Mouse (Mus musculus) liver, embryonic 12.5 days (tissue): ENCODE measurements at regions not wholly inside any gene's neighbourhood (a gene's known extent, or its start where the extent isn't known, plus 50 kb on each side); places are given as distances from the start of the nearest gene placed in this dataset.

ENCODE experiments used
- ATAC-seq: fragments of 200-750 bp; cut with Nextera tagmentation; 2 replicates; pipeline ENCODE4 v1.8.0; 2017; ENCODE audit warnings: moderate number of reproducible peaks, mild to moderate bottlenecking, moderate library complexity
- H3K27ac ChIP-seq: fragments of 300-500 bp; sonication (generic); 2 replicates; pipeline ENCODE4 v1.5.1; 2016; ENCODE audit warnings: mild to moderate bottlenecking
- H3K27me3 ChIP-seq: fragments of 300-500 bp; sonication (generic); replicated peaks from 2 replicates; pipeline ENCODE4 v1.6.1; 2016; ENCODE audit warnings: mild to moderate bottlenecking, moderate library complexity
- H3K36me3 ChIP-seq: fragments of 300-500 bp; sonication (generic); 2 replicates; pipeline ENCODE4 v1.6.1; 2016; ENCODE audit warnings: mild to moderate bottlenecking, moderate library complexity
- H3K4me1 ChIP-seq: fragments of 300-500 bp; sonication (generic); 2 replicates; pipeline ENCODE4 v1.6.1; 2016
- H3K4me2 ChIP-seq: fragments of 300-500 bp; sonication (generic); 2 replicates; pipeline ENCODE4 v1.6.1; 2016; ENCODE audit warnings: mild to moderate bottlenecking, moderate library complexity
- H3K4me3 ChIP-seq: fragments of 300-500 bp; sonication (generic); 2 replicates; pipeline ENCODE4 v1.5.1; 2016; ENCODE audit warnings: mild to moderate bottlenecking, moderate library complexity
- H3K9ac ChIP-seq: fragments of 300-500 bp; sonication (generic); 2 replicates; pipeline ENCODE4 v1.6.1; 2016; ENCODE audit warnings: mild to moderate bottlenecking, moderate library complexity
- H3K9me3 ChIP-seq: fragments of 300-500 bp; sonication (generic); replicated peaks from 2 replicates; pipeline ENCODE4 v1.6.1; 2016; ENCODE audit warnings: mild to moderate bottlenecking, moderate library complexity
- WGBS: fragments of 180-500 bp; shearing (Covaris S2); methylation state at CpG from one replicate; pipeline ENCODE4 v1.1.7; 2016; ENCODE audit not compliant: insufficient replicate concordance; 5-methylcytosine and 5-hydroxymethylcytosine counted together

DNA sequence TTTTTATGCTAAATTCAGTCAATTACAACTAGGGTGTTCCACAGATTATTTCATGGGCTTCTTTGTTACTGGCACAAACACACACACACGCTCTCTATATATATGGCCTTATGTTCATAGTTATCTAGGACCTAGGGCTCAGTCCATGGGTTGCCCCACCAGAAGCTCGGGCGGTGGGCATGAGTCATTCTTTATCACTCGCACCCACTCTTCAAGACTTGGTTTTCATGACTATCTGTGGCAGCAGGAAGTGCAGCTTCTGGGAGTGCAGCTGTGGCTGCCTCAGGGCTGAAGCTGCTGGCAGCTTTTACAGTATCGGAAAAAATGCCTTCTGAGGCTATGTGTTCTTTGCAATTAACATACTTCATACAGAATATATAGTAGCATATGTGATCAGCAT, 198.7 kb downstream of the Ipo11 start:
- peak; percentile 62; the same call in 1 of the 2 replicates for ATAC-seq
- no peak overlapping the region for H3K9ac ChIP-seq
- H3K4me3 ChIP-seq = no peak overlapping the region
- no peaks in the 10 kb centered on the region for H3K9me3 ChIP-seq
- WGBS = 30% methylated on average over 5 of the region's 5 CpGs
- H3K27me3 ChIP-seq = no peaks in the 10 kb centered on the region
- no peak overlapping the region for H3K27ac ChIP-seq
- no peaks in the 10 kb centered on the region for H3K36me3 ChIP-seq
- no peak overlapping the region for H3K4me2 ChIP-seq
- peaks cover 8% of the 10 kb centered on the region; the same call in 1 of the 2 replicates for H3K4me1 ChIP-seq

DNA sequence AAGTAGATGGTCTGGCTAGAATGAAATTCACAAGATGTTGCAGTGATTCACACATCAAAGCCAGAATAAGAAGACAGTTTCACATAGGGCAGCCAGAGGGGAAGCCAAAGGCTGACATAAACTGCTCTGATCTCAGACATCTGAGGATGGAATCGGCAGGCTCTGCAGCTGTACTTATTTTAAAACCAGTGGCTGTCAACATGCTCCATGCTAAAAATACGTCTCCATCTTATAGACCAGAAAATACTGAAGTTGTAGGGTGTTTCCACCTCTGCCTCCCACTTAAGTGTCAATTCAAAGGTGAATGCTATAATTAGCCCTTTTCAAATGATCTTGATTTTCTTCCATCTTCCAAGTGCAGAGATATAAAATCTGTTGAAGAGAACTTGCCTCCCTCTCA, 202.4 kb downstream of the Ipo11 start:
- ATAC-seq = no peak
- Histone ChIP-seq H3K4me2 (no peak overlapping the region), H3K27me3 (no peaks in the 10 kb centered on the region), H3K9ac (no peak overlapping the region), H3K36me3 (no peaks in the 10 kb centered on the region), H3K4me3 (no peak overlapping the region), H3K9me3 (no peaks in the 10 kb centered on the region), H3K27ac (no peak overlapping the region), H3K4me1 (peaks cover 8% of the 10 kb centered on the region; the same call in 1 of the 2 replicates)
- WGBS = 65% methylated on average over 2 of the region's 2 CpGs

DNA sequence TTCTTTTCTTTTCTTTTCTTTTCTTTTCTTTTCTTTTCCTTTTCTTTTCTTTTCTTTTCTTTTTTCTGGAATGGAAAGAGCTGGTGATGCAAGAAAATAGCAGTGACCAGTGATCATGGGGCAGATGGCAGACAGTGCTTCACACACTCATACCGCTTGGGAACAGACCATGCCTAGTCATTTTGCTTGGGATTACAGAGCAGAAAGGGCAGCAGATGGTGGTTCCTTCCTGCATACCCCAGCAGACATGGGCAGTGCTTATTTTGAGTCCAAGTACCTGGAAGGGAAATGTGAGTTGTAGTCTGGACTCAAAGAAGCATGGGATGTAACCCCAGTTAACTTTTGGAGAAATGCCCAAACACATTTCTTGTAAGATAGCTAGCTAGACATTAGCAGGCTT, 203.9 kb downstream of the Ipo11 start:
- 71% methylated on average over 1 of the region's 1 CpGs for WGBS
- Histone ChIP-seq H3K27me3 (no peaks in the 10 kb centered on the region), H3K27ac (no peak overlapping the region), H3K9me3 (no peaks in the 10 kb centered on the region), H3K4me3 (no peak overlapping the region), H3K4me1 (peaks cover 3% of the 10 kb centered on the region; the same call in 1 of the 2 replicates), H3K9ac (no peak overlapping the region), H3K4me2 (no peak overlapping the region), H3K36me3 (no peaks in the 10 kb centered on the region)
- no peak for ATAC-seq

DNA sequence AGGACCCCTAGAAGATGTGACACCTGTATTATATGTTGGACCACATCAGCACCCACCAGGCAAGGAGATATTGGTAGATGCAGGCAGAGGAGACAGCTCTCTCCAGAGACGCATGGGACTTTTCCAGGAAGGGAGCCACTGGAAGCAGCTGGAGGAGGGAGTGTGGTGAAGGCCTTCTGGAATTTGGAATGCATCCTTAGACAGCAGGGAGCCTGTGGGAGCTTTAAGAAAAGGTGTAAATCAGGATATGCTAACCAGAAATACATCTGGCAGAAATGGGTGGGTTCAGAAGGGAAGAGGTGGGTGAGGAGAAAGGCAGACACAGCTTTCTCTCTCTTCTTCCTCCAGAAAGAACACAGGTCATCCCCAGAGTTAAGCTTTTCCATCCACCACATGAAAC, 213.4 kb downstream of the Ipo11 start:
- no peaks in the 10 kb centered on the region for H3K4me1 ChIP-seq
- H3K9me3 ChIP-seq = no peaks in the 10 kb centered on the region
- no peak overlapping the region for H3K4me2 ChIP-seq
- no peaks in the 10 kb centered on the region for H3K27me3 ChIP-seq
- H3K4me3 ChIP-seq = no peak overlapping the region
- H3K9ac ChIP-seq = no peak overlapping the region
- no peak overlapping the region for H3K27ac ChIP-seq
- H3K36me3 ChIP-seq = no peaks in the 10 kb centered on the region
- ATAC-seq = no peak
- 50% methylated on average over 1 of the region's 1 CpGs for WGBS

DNA sequence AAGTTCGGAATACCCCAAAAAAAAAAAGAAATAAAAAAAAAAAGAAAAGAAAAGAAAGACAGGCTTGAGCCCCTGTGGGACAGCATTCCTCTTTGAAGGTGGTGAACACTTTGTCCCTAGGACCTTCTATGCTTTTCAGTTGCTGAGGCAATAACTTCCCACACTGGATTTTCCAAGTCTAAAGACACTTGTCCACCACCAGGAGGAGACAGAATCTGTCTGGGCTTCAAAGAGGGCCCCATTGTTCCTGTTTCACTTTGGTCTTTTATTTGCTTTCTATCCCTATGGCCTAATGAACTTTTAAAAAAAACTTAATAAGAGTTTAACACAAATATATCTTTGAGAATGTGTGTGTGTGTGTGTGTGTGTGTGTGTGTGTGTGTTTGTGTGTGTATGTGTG, 215.6 kb downstream of the Ipo11 start:
- WGBS = 65% methylated on average over 1 of the region's 1 CpGs
- H3K27me3 ChIP-seq = no peaks in the 10 kb centered on the region
- no peaks in the 10 kb centered on the region for H3K9me3 ChIP-seq
- H3K27ac ChIP-seq = no peak overlapping the region
- no peak for ATAC-seq
- H3K36me3 ChIP-seq = no peaks in the 10 kb centered on the region
- no peak overlapping the region for H3K9ac ChIP-seq
- no peaks in the 10 kb centered on the region for H3K4me1 ChIP-seq
- H3K4me3 ChIP-seq = no peak overlapping the region
- no peak overlapping the region for H3K4me2 ChIP-seq

DNA sequence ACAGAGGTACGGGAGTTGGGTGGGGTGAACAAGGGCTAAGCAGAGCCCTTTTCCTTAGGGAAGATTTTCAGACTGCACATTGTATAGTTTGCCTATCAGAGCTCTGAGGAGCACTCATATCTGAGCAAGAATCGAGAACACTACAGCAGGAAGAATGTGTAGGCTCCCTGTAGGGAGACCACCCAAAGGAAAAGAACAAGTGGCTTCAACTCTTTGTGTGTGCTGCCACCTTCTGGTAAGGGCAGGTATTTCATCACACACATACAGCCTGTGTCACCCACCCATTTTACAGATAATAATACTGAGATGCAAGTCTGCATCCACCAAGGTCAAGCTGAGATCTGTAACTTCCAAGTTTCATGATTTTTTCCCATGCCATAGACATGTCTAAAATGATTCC, 221.0 kb downstream of the Ipo11 start:
- Histone ChIP-seq H3K9me3 (no peaks in the 10 kb centered on the region), H3K4me1 (no peaks in the 10 kb centered on the region), H3K27me3 (no peaks in the 10 kb centered on the region), H3K4me2 (no peak overlapping the region), H3K9ac (no peak overlapping the region), H3K4me3 (no peak overlapping the region), H3K36me3 (no peaks in the 10 kb centered on the region), H3K27ac (no peak overlapping the region)
- no peak for ATAC-seq
- WGBS = 54% methylated on average over 2 of the region's 2 CpGs

DNA sequence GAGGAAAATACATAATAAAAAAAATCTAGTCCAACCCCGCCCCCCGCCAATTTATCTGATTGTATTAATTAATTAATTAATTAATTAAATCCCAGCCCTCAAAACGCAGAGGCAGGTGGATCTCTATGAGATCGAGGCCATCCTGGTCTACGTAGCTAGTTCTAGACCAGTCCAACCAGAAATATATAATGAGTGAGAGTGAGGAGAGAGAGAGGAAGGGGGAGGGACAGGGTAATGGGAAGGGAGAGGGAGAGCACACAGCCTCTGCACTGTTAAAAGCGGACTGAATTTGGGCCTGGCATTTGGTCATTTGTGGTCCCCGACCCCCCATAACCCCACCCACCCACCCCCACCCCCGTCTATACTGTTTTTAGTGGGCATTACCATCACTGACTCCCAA, 221.5 kb downstream of the Ipo11 start:
- no peak overlapping the region for H3K27ac ChIP-seq
- H3K27me3 ChIP-seq = no peaks in the 10 kb centered on the region
- H3K4me1 ChIP-seq = no peaks in the 10 kb centered on the region
- H3K9me3 ChIP-seq = no peaks in the 10 kb centered on the region
- no peak overlapping the region for H3K4me2 ChIP-seq
- no peak overlapping the region for H3K4me3 ChIP-seq
- WGBS = 59% methylated on average over 8 of the region's 8 CpGs
- ATAC-seq = no peak
- no peak overlapping the region for H3K9ac ChIP-seq
- no peaks in the 10 kb centered on the region for H3K36me3 ChIP-seq

DNA sequence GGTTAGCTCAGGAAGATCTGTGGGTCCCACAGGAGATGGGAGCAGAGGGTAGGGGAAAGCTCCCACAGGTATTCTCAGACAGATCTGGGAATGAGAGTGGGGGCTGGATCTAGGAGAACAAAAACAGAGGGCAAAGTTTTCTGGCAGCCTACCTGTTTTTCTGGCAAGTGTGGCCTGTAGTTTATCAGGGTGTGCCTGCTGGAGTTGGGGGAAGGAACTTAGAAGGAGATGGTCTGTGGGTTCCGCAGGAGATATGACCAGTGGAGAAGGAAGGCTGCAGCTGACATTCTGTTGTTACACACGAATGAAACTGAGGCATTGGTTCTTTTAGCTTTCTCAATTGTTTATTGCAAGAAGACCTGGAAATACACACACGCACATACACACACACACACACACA, 226.2 kb downstream of the Ipo11 start:
- WGBS = 27% methylated on average over 3 of the region's 3 CpGs
- no peak for ATAC-seq
- H3K9me3 ChIP-seq = no peaks in the 10 kb centered on the region

DNA sequence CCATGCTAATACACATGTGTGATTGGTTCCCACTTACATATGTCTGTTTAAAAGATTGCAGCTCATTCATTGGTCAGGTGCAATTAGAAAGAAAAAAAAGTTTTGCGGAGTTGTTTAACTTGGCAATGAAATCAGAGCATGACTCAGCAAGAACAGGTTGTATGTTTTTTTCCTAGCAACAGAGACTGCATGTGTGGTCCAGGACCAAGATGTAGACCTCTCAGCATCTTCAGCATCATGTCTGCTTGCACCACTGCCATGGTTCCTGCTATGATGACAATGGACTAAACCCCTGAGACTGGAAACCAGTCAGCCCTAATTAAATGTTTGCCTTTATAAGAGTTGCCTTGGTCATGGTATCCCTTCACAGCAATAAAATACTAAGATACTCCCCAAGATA, 236.4 kb downstream of the Ipo11 start:
- no peaks in the 10 kb centered on the region for H3K27me3 ChIP-seq
- no peak overlapping the region for H3K9ac ChIP-seq
- no peak overlapping the region for H3K4me3 ChIP-seq
- H3K9me3 ChIP-seq = no peaks in the 10 kb centered on the region
- ATAC-seq = no peak
- H3K4me1 ChIP-seq = no peaks in the 10 kb centered on the region
- H3K4me2 ChIP-seq = no peak overlapping the region
- 82% methylated on average over 1 of the region's 1 CpGs for WGBS
- H3K27ac ChIP-seq = no peak overlapping the region
- H3K36me3 ChIP-seq = no peaks in the 10 kb centered on the region

More for the DNA sequence above, 226.2 kb downstream of the Ipo11 start:
- Histone ChIP-seq H3K27ac (no peak overlapping the region), H3K4me2 (no peak overlapping the region), H3K4me3 (no peak overlapping the region), H3K36me3 (no peaks in the 10 kb centered on the region), H3K4me1 (no peaks in the 10 kb centered on the region), H3K27me3 (no peaks in the 10 kb centered on the region), H3K9ac (no peak overlapping the region)

DNA sequence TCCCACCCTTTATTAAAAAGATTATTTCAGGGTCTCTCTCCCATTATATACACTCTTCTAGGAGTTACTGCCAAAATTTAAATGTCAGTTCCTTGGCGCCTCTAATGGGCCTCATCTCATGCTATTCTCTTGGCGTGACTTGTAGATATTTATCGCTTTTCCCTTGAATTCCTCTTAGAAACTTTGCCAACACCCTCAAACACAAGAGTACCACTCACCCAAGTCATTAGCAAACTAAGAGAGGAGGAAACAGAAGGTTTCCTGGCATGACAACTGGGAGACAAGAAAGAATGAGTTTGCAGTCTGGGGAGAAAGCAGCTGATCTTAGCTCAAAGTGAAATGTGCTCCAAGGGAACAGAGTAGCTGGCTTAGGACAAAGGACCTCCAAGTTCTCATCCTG, 236.8 kb downstream of the Ipo11 start:
- ATAC-seq = no peak
- Histone ChIP-seq H3K36me3 (no peaks in the 10 kb centered on the region), H3K4me2 (no peak overlapping the region), H3K27me3 (no peaks in the 10 kb centered on the region), H3K4me1 (no peaks in the 10 kb centered on the region), H3K27ac (no peak overlapping the region), H3K9me3 (no peaks in the 10 kb centered on the region), H3K9ac (no peak overlapping the region), H3K4me3 (no peak overlapping the region)
- 59% methylated on average over 3 of the region's 3 CpGs for WGBS

DNA sequence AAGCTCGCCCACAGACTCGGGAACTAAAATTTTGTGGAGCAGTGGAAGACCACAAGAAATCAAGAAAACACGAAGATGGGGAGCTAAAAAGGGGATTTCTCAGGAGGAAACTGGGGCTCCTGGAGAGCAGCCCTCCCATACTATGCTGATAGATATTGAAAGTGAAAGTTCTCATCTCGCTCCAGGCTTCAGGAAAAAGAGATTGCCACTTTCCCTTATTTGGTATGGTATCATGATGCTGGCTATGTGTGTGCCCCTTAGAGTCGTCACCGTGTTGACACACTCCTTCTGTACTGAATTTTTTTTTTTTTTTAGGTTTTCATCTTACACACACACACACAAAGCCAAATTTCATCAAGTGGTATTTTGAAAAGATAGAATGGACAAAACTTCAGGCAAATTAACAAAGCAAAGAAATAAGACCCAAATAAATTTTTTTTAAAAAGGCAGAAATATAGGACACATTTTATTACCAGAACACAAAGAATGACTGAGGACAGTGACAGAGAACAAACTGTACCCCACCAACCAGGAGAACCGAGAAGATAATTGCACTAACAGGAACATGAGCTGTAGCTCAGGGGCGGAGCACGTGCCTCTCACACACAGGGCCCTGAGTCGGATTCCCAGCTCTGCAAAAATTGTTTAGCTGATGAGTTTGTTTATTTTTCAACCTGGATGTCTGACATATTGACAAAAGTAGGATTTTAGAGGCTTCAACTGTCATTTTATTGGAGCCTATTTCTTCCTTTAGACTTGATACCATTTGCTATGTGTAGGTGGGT, 244.8 kb downstream of the Ipo11 start:
- Histone ChIP-seq H3K4me1 (no peaks in the 10 kb centered on the region), H3K9me3 (no peaks in the 10 kb centered on the region), H3K9ac (no peak overlapping the region), H3K27ac (no peak overlapping the region), H3K27me3 (no peaks in the 10 kb centered on the region), H3K36me3 (no peaks in the 10 kb centered on the region), H3K4me2 (peak overlapping the region; percentile 23), H3K4me3 (no peak overlapping the region)
- ATAC-seq = no peak
- WGBS = 53% methylated on average over 10 of the region's 10 CpGs

DNA sequence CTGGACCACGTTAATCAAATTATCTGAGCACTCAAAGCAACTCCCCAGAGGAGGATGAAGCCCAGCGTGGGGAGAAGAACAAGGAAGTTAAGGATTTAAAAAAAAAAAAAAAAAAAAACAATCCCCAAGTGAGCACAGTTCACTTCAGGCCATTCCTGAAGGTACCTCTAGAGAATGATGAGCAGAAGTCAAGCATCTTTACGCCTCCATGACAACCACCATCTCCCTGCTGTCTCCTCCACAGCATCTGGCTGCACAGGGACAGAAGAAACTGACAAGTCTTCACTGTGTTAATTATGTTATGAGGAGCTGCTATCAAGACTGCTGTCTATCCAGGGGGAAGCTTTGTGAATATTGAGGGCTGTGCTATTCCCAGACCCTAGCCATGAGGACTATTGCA, 246.6 kb downstream of the Ipo11 start:
- no peak overlapping the region for H3K4me3 ChIP-seq
- 65% methylated on average over 3 of the region's 3 CpGs for WGBS
- no peaks in the 10 kb centered on the region for H3K36me3 ChIP-seq
- no peak overlapping the region for H3K4me2 ChIP-seq
- no peaks in the 10 kb centered on the region for H3K4me1 ChIP-seq
- no peak overlapping the region for H3K27ac ChIP-seq
- no peaks in the 10 kb centered on the region for H3K27me3 ChIP-seq
- H3K9me3 ChIP-seq = no peaks in the 10 kb centered on the region
- H3K9ac ChIP-seq = no peak overlapping the region
- ATAC-seq = no peak

DNA sequence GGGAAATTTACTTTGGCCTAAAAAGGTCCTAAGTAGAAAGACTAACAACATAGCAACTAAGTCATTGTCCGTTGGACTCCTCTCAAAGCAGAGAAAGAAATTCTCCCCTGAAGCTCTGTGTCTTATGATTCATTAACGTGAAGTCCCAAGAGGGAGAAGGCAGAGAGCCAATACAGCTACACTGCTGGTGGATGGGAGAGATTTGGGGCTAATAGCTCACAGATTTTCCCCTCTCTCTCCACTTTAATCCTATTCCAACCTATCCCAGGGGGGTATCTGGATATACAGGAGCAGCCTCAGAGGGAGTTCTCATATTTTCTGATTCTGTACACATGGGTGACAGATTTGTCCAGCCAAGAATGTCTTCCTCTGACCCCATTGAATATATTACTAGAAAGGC, 247.1 kb downstream of the Ipo11 start:
- no peak for ATAC-seq
- Histone ChIP-seq H3K4me2 (no peak overlapping the region), H3K36me3 (no peaks in the 10 kb centered on the region), H3K4me3 (no peak overlapping the region), H3K27me3 (no peaks in the 10 kb centered on the region), H3K4me1 (no peaks in the 10 kb centered on the region), H3K27ac (no peak overlapping the region), H3K9me3 (no peaks in the 10 kb centered on the region), H3K9ac (no peak overlapping the region)
- 65% methylated on average over 2 of the region's 2 CpGs for WGBS
